Mouse (Mus musculus) thymus, adult 2 months (tissue): ENCODE measurements at regions not wholly inside any gene's neighbourhood (a gene's known extent, or its start where the extent isn't known, plus 50 kb on each side); places are given as distances from the start of the nearest gene placed in this dataset.

Experiments
- CTCF ChIP-seq: fragments of 200-500 bp; IDR thresholded peaks from 2 replicates; pipeline ENCODE4 v1.5.1; 2012; ENCODE audit warnings: mild to moderate bottlenecking, control low read depth, low read length, moderate library complexity, borderline replicate concordance; ENCODE audit not compliant: control insufficient read depth, poor library complexity, insufficient read depth; ENCODE audit errors: extremely low read depth
- POLR2A ChIP-seq: fragments of 200-500 bp; IDR thresholded peaks from 2 replicates; pipeline ENCODE4 v1.6.1; 2012; ENCODE audit warnings: mild to moderate bottlenecking, low read length, control low read depth, moderate library complexity; ENCODE audit not compliant: control insufficient read depth, poor library complexity, insufficient read depth; ENCODE audit errors: extremely low read depth

- TF ChIP-seq CTCF (no peak), POLR2A (no peak)
Observed at GRCm38 (mm10) chr2:161252761-161253160, 143.9 kb upstream of the Chd6 start.
